Mouse (Mus musculus) lung, postnatal 0 days (tissue): Measurements from ENCODE around the gene Crocc. TPM values are rescaled to one million over a fixed set of nuclear protein-coding genes. Genes with fewer than 3 reads are reported as not detected.

Experiments
- ATAC-seq: fragments of 200-750 bp; cut with Nextera tagmentation; 2 replicates; pipeline ENCODE4 v1.8.0; 2017; ENCODE audit warnings: moderate library complexity
- DNase-seq: peaks from one replicate; pipeline ENCODE4 v3.0.0-alpha.2; 2016; ENCODE audit warnings: low spot score
- H3K27ac ChIP-seq: fragments of 300-500 bp; sonication (generic); 2 replicates; pipeline ENCODE4 v1.5.1; 2014; ENCODE audit warnings: antibody characterized with exemption, mild to moderate bottlenecking, low read length, mixed read lengths
- H3K27me3 ChIP-seq: fragments of 300-500 bp; sonication (generic); replicated peaks from 2 replicates; pipeline ENCODE4 v1.6.1; 2014; ENCODE audit warnings: low read length, mixed read lengths; ENCODE audit not compliant: insufficient read depth
- H3K36me3 ChIP-seq: fragments of 300-500 bp; sonication (generic); 2 replicates; pipeline ENCODE4 v1.6.1; 2014; ENCODE audit warnings: low read length, mixed read lengths; ENCODE audit not compliant: insufficient read depth
- H3K4me1 ChIP-seq: fragments of 300-500 bp; sonication (generic); 2 replicates; pipeline ENCODE4 v1.6.1; 2014; ENCODE audit warnings: antibody characterized with exemption, low read depth, low read length, mixed read lengths; ENCODE audit not compliant: insufficient read depth
- H3K4me2 ChIP-seq: fragments of 300-500 bp; sonication (generic); replicated peaks from 2 replicates; pipeline ENCODE4 v1.6.1; 2014; ENCODE audit warnings: low read depth, mild to moderate bottlenecking, low read length, moderate library complexity, mixed read lengths
- H3K4me3 ChIP-seq: fragments of 300-500 bp; sonication (generic); 2 replicates; pipeline ENCODE4 v1.5.1; 2014; ENCODE audit warnings: low read depth, low read length
- H3K9ac ChIP-seq: fragments of 300-500 bp; sonication (generic); replicated peaks from 2 replicates; pipeline ENCODE4 v1.6.1; 2014; ENCODE audit warnings: low read depth, mild to moderate bottlenecking
- H3K9me3 ChIP-seq: fragments of 300-500 bp; sonication (generic); 2 replicates; pipeline ENCODE4 v1.6.1; 2016; ENCODE audit warnings: low read length, mixed read lengths
- CTCF ChIP-seq: IDR thresholded peaks from 2 replicates; pipeline ENCODE4 v1.5.1; 2016; ENCODE audit warnings: antibody characterized with exemption, mild to moderate bottlenecking
- EP300 ChIP-seq: IDR thresholded peaks from 2 replicates; pipeline ENCODE4 v1.6.1; 2016; ENCODE audit warnings: antibody characterized with exemption, mild to moderate bottlenecking, control low read depth
- WGBS: fragments of 180-500 bp; shearing (Covaris S2); extraction: QIAGEN DNeasy Blood & Tissue Kit; methylation state at CpG from one replicate; pipeline ENCODE4 v1.1.7; 2014; 5-methylcytosine and 5-hydroxymethylcytosine counted together
- polyA plus RNA-seq: library from polyadenylated mRNA; unstranded; fragments of >200 nt; fragmentation: Nextera tagmentation; extraction: Ambion mirVana; gene quantifications from 2 replicates; pipeline ENCODE4 v1.2.1, GENCODE M21; 2015

The Crocc gene
- polyA plus RNA-seq, 1 experiment from 2014 or later, result 2.3 TPM

GRCm38 (mm10) chr4:141077681-141078509, 17.5 kb upstream of the Crocc start, which contains the start of gene Necap2:
Gene Necap2 (minus strand): TSS chr4:141078357.
- WGBS, result 2% methylated on average over 65 of the region's 67 CpGs
- H3K27me3 ChIP-seq, result no peaks in the 10 kb centered on the region
- H3K9me3 ChIP-seq, result no peaks in the 10 kb centered on the region
- DNase-seq (peak; percentile 97), ATAC-seq (peak; percentile 96)
- H3K9ac ChIP-seq, result peak within 1 kb of the TSS; percentile 75
- peaks cover 8% of the 10 kb centered on the region; the same call in 1 of the 2 replicates for H3K4me1 ChIP-seq
- peak within 1 kb of the TSS; percentile 77 for H3K27ac ChIP-seq
- no peaks in the 10 kb centered on the region for H3K36me3 ChIP-seq
- peak within 1 kb of the TSS; percentile 94 for H3K4me2 ChIP-seq
- TF ChIP-seq CTCF (peak; percentile 79), EP300 (peak; percentile 35; the same call in 1 of the 2 replicates)
- H3K4me3 ChIP-seq, result peak within 1 kb of the TSS; percentile 89

- peak overlapping the region; percentile 89 for H3K4me3 ChIP-seq
- DNase-seq (no peak), ATAC-seq (no peak)
- H3K4me1 ChIP-seq, result peaks cover 8% of the 10 kb centered on the region; the same call in 1 of the 2 replicates
- WGBS, result 70% methylated on average over 17 of the region's 17 CpGs
- no peaks in the 10 kb centered on the region for H3K27me3 ChIP-seq
- TF ChIP-seq EP300 (no peak), CTCF (no peak)
- 0 out of 2 replicates have a peak, but pooled peaks cover 5% of the 10 kb centered on the region for H3K36me3 ChIP-seq
- no peaks in the 10 kb centered on the region for H3K9me3 ChIP-seq
- peak overlapping the region; percentile 94 for H3K4me2 ChIP-seq
- 0 out of 2 replicates have a peak overlapping the region, but pooled peaks have one; percentile 20 for H3K27ac ChIP-seq
- H3K9ac ChIP-seq, result 0 out of 2 replicates have a peak overlapping the region, but pooled peaks have one; percentile 12
These were observed 16.6 kb upstream of the Crocc start for GRCm38 (mm10) chr4:141076761-141077506.

GRCm38 (mm10) chr4:141074109-141074508, 13.8 kb upstream of the Crocc start:
- TF ChIP-seq CTCF (no peak), EP300 (no peak)
- H3K27ac ChIP-seq, result peak overlapping the region; percentile 14; the same call in 1 of the 2 replicates
- no peak for ATAC-seq

GRCm38 (mm10) chr4:141073661-141074060, 13.3 kb upstream of the Crocc start:
- no peak overlapping the region for H3K4me2 ChIP-seq
- H3K9me3 ChIP-seq, result no peaks in the 10 kb centered on the region
- peaks cover 22% of the 10 kb centered on the region; the same call in 1 of the 2 replicates for H3K36me3 ChIP-seq
- peak; percentile 61 for DNase-seq
- 44% methylated on average over 9 of the region's 9 CpGs for WGBS
- no peak overlapping the region for H3K4me3 ChIP-seq
- H3K9ac ChIP-seq, result no peak overlapping the region
- ATAC-seq, result no peak
- no peak for TF ChIP-seq CTCF
- no peak for TF ChIP-seq EP300
- H3K27me3 ChIP-seq, result no peaks in the 10 kb centered on the region
- peak overlapping the region; percentile 14; the same call in 1 of the 2 replicates for H3K27ac ChIP-seq
- peaks cover 8% of the 10 kb centered on the region; the same call in 1 of the 2 replicates for H3K4me1 ChIP-seq

More at GRCm38 (mm10) chr4:141074109-141074508, 13.8 kb upstream of the Crocc start:
- no peak overlapping the region for H3K9ac ChIP-seq
- peaks cover 17% of the 10 kb centered on the region; the same call in 1 of the 2 replicates for H3K36me3 ChIP-seq
- DNase-seq, result no peak
- H3K9me3 ChIP-seq, result no peaks in the 10 kb centered on the region
- 82% methylated on average over 4 of the region's 4 CpGs for WGBS
- no peak overlapping the region for H3K4me3 ChIP-seq
- H3K4me2 ChIP-seq, result no peak overlapping the region
- H3K27me3 ChIP-seq, result no peaks in the 10 kb centered on the region
- peaks cover 8% of the 10 kb centered on the region; the same call in 1 of the 2 replicates for H3K4me1 ChIP-seq

GRCm38 (mm10) chr4:141072502-141072901, 12.2 kb upstream of the Crocc start:
- peaks cover 8% of the 10 kb centered on the region; the same call in 1 of the 2 replicates for H3K4me1 ChIP-seq
- H3K4me3 ChIP-seq, result no peak overlapping the region
- no peak overlapping the region for H3K9ac ChIP-seq
- 82% methylated on average over 11 of the region's 11 CpGs for WGBS
- H3K27ac ChIP-seq, result no peak overlapping the region
- TF ChIP-seq CTCF (no peak), EP300 (no peak)
- no peak overlapping the region for H3K4me2 ChIP-seq
- DNase-seq, result no peak
- H3K27me3 ChIP-seq, result no peaks in the 10 kb centered on the region
- peaks cover 32% of the 10 kb centered on the region; the same call in 1 of the 2 replicates for H3K36me3 ChIP-seq
- ATAC-seq, result no peak
- no peaks in the 10 kb centered on the region for H3K9me3 ChIP-seq

GRCm38 (mm10) chr4:141069731-141070130, 9.4 kb upstream of the Crocc start:
- DNase-seq, result peak; percentile 88
- Histone ChIP-seq H3K4me3 (no peak overlapping the region), H3K9me3 (no peaks in the 10 kb centered on the region), H3K36me3 (peaks cover 36% of the 10 kb centered on the region; the same call in 1 of the 2 replicates), H3K9ac (no peak overlapping the region), H3K4me1 (no peaks in the 10 kb centered on the region), H3K27ac (no peak overlapping the region), H3K4me2 (no peak overlapping the region), H3K27me3 (no peaks in the 10 kb centered on the region)
- ATAC-seq, result peak; percentile 62
- TF ChIP-seq CTCF (peak; percentile 96), EP300 (no peak)
- WGBS, result 47% methylated on average over 4 of the region's 4 CpGs
